Comparison of ENCODE assay signal across 8 mouse cellular contexts in the genomic region with DNA sequence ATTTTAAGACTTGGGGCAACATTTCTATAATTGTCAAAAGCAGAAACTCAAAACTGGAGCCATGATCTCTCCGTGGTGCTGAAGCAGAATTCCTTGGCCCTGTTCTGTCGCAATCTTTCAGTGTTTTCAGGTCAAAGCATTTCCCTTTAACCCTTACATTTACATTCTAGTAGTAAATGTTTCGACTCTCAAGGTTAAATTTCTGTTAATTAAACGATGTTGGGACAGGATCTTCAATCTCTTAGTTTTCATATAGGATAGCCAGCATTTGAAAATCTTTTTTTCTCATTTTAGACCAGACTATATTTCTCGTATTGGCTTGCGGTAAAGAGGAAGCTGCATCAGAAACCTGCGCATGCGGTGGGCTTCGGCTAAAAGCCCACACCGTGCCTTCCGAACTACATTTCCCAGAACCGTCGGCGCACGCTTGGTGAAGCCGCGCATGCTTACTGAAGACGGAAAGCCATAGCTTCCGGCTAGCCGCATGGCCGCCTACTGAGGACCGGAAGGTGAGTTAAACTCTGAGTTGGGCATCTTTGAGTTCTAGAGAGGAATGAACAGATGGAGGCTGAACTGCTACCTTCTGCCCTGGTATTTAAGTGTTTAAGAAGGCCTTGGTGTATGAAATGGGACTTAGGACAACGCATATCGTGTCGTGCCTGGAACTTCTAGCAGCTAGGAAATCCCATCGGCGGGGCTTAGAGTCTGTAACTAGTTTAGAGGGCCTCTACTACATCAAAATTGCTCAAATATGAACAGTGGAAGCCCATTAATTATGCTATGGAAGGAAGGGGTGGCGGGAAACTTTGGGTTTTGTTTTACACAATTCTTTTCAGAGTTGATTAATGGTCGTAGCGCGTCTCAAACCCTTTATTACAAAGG. TPM values are rescaled to one million over a fixed set of nuclear protein-coding genes. Genes with fewer than 3 reads are reported as not detected.
DNase-seq lines count a peak whose midpoint lies in the region; ATAC-seq lines count a peak whose summit lies in the region.

No protein-coding gene starts in this region.

- H3K4me1 ChIP-seq in intestine, embryonic 16.5 days (ENCODE audit: control insufficient read depth, insufficient read depth, low read length) = peaks cover 8% of the 10 kb centered on the region

- peak overlapping the region; percentile 100 for H3K4me2 ChIP-seq in intestine, embryonic 16.5 days (ENCODE audit: low read depth, low read length)

- no peaks in the 10 kb centered on the region for H3K9me3 ChIP-seq in intestine, embryonic 16.5 days (ENCODE audit: control insufficient read depth, low read length)

- peak overlapping the region; percentile 36; the same call in 1 of the 2 replicates for H3K27ac ChIP-seq in intestine, embryonic 16.5 days (ENCODE audit: low read length)

- 2% methylated on average over 31 of the region's 31 CpGs for WGBS in intestine, embryonic 16.5 days

- peak overlapping the region; percentile 75 for H3K9ac ChIP-seq in intestine, embryonic 16.5 days (ENCODE audit: low read depth, low read length)

- no peaks in the 10 kb centered on the region for H3K27me3 ChIP-seq in intestine, embryonic 16.5 days (replicated peaks; ENCODE audit: control insufficient read depth, insufficient read depth, low read length)

- DNase-seq in adrenal gland, postnatal 10 days = peak; percentile 83
- DNase-seq in embryo, embryonic 11.5 days (ENCODE audit: low read depth, low spot score) = peak; percentile 87
- DNase-seq in gastrocnemius, postnatal 36 days = peak; percentile 34 to 51
- DNase-seq in left cerebral cortex, postnatal 25 days (ENCODE audit: low spot score in 2 of 2) = peak; percentile 86 to 90
- peak; percentile 95 for DNase-seq in mesoderm, embryonic 11.5 days (ENCODE audit: low read depth, low spot score)
- peak; percentile 84 for DNase-seq in right cerebral cortex, postnatal 25 days
- peak; percentile 84 for DNase-seq in yolk sac, embryonic 10.5 days (ENCODE audit: low spot score)

- intact Hi-C loops in gastrocnemius, postnatal 36 days (cut with DNase I) = no loop called here
- intact Hi-C loops in left cerebral cortex, postnatal 25 days (cut with DNase I) = no loop called here

- peak overlapping the region; percentile 80 for H3K4me3 ChIP-seq in intestine, embryonic 16.5 days (ENCODE audit: low read length)

- H3K36me3 ChIP-seq in intestine, embryonic 16.5 days (ENCODE audit: control insufficient read depth, insufficient read depth, low read length) = no peaks in the 10 kb centered on the region

- ATAC-seq in intestine, embryonic 16.5 days = peak; percentile 91

RNA-seq across cellular contexts. Expression of a gene that starts 0.9 kb away (rescaled TPM):
- total RNA-seq in adrenal gland, postnatal 10 days (2021) = 10 to 100 TPM; 12.3 to 16.3 TPM
- 1 to 10 TPM; 6.8 to 8.5 TPM for total RNA-seq in gastrocnemius, postnatal 36 days (2021)
- 15.0 and 16.5 TPM in 2 replicates for polyA plus RNA-seq in intestine, embryonic 16.5 days (2015; fragmentation: Nextera tagmentation; extraction: Ambion mirVana)
- 10 to 100 TPM; 12.5 to 13.3 TPM for total RNA-seq in left cerebral cortex, postnatal 25 days (2021)

RNA-seq across cellular contexts. Expression of a gene that starts 0.9 kb away (rescaled TPM):
- under 1 TPM; 0.75 to 0.85 TPM for total RNA-seq in adrenal gland, postnatal 10 days (2021)
- not detected for total RNA-seq in gastrocnemius, postnatal 36 days (2021)
- 1.1 and 1.2 TPM in 2 replicates for polyA plus RNA-seq in intestine, embryonic 16.5 days (2015; fragmentation: Nextera tagmentation; extraction: Ambion mirVana)
- 10 to 100 TPM; 14.1 to 14.6 TPM for total RNA-seq in left cerebral cortex, postnatal 25 days (2021)

RNA-seq across cellular contexts. Expression of a gene that starts 10.8 kb away (rescaled TPM):
- total RNA-seq in adrenal gland, postnatal 10 days (2021) = under 1 TPM in 1 of 2 experiments, not detected in 1; 0.79 TPM
- not detected for total RNA-seq in gastrocnemius, postnatal 36 days (2021)
- polyA plus RNA-seq in intestine, embryonic 16.5 days (2015; fragmentation: Nextera tagmentation; extraction: Ambion mirVana) = 0.38 and 0.66 TPM in 2 replicates
- under 1 TPM; 0.55 to 0.87 TPM for total RNA-seq in left cerebral cortex, postnatal 25 days (2021)

RNA-seq across cellular contexts. Expression of a gene that starts 10.9 kb away (rescaled TPM):
- total RNA-seq in adrenal gland, postnatal 10 days (2021) = 1 to 10 TPM; 3.3 to 5.0 TPM
- under 1 TPM; 0.94 to 0.99 TPM for total RNA-seq in gastrocnemius, postnatal 36 days (2021)
- polyA plus RNA-seq in intestine, embryonic 16.5 days (2015; fragmentation: Nextera tagmentation; extraction: Ambion mirVana) = 10.8 TPM in 2 replicates
- total RNA-seq in left cerebral cortex, postnatal 25 days (2021) = 1 to 10 TPM; 7.8 to 7.9 TPM

RNA-seq across cellular contexts. Expression of a gene that starts 41.2 kb away (rescaled TPM):
- not detected for total RNA-seq in adrenal gland, postnatal 10 days (2021)
- total RNA-seq in gastrocnemius, postnatal 36 days (2021) = not detected
- not detected in 2 replicates for polyA plus RNA-seq in intestine, embryonic 16.5 days (2015; fragmentation: Nextera tagmentation; extraction: Ambion mirVana)
- total RNA-seq in left cerebral cortex, postnatal 25 days (2021) = not detected

Comparison
In these comparisons a context has a peak if more than half of its experiments do, and no peak if none do; other contexts are left out.
1. Peak in every context shown above with its lines: DNase-seq, ATAC-seq, H3K4me3 ChIP-seq and H3K27ac ChIP-seq.
2. DNase-seq: peak in every context shown above with its lines; median percentile 95 in mesoderm, embryonic 11.5 days; 88 in left cerebral cortex, postnatal 25 days; 87 in embryo, embryonic 11.5 days; 84 in right cerebral cortex, postnatal 25 days; 84 in yolk sac, embryonic 10.5 days; 83 in adrenal gland, postnatal 10 days; 42 in gastrocnemius, postnatal 36 days.
3. RNA of a gene that starts 0.9 kb away (total RNA-seq): 14.1 to 14.6 TPM in left cerebral cortex, postnatal 25 days; 0.75 to 0.85 TPM in adrenal gland, postnatal 10 days and not detected in gastrocnemius, postnatal 36 days; every median in the first group is over 4 times any median in the second.